Comparison of ENCODE assay signal across 8 mouse cellular contexts in the genomic region with DNA sequence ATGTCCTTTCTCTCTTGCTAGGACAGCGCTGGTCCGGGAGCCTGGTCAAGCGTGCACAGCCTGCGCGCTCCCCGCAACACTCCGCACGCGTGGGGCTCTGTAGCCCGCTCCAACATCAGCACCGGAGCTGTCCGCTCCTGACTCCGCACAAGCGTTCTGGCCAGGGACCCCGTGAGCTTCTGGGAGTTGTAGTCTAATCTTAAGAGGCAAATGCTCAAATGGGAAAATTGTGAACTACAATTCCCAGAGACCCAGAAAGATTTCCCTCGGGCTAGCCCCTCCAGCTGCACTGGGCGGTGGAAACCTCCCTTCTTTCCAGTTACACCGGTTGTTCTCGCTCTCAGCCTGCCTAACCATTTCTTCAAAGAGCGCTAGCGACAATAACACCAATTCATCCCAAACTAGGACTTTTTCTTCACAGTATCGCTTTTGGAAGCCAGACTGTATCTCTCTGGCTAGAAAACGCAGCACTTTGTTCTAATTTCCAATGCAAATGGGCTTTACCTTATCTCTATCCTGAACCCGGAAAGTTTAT. TPM values are rescaled to one million over a fixed set of nuclear protein-coding genes. Genes with fewer than 3 reads are reported as not detected.
DNase-seq lines count a peak whose midpoint lies in the region; ATAC-seq and TF ChIP-seq lines count a peak whose summit lies in the region.

No protein-coding gene starts in this region.

- H3K4me2 ChIP-seq in forebrain, embryonic 14.5 days (ENCODE audit: low read length) = peak overlapping the region; percentile 60
- peak overlapping the region; percentile 55 for H3K4me2 ChIP-seq in liver, embryonic 16.5 days (ENCODE audit: low read depth, low read length)
- peak overlapping the region; percentile 72 for H3K4me2 ChIP-seq in neural tube, embryonic 13.5 days

- 0 out of 2 replicates have a peak, but pooled peaks cover 1% of the 10 kb centered on the region for H3K27me3 ChIP-seq in ES-Bruce4 (ENCODE audit: control insufficient read depth, insufficient read depth, low read length, poor library complexity, severe bottlenecking)
- no peaks in the 10 kb centered on the region for H3K27me3 ChIP-seq in forebrain, embryonic 14.5 days (replicated peaks; ENCODE audit: control insufficient read depth, insufficient read depth, low read length)
- peaks cover 18% of the 10 kb centered on the region for H3K27me3 ChIP-seq in liver, embryonic 16.5 days (ENCODE audit: control insufficient read depth, insufficient read depth, low read depth, low read length)
- H3K27me3 ChIP-seq in neural tube, embryonic 13.5 days = no peaks in the 10 kb centered on the region

- H3K4me3 ChIP-seq in ES-Bruce4 (ENCODE audit: low read depth, low read length) = peak overlapping the region; percentile 69
- peak overlapping the region; percentile 40 for H3K4me3 ChIP-seq in forebrain, embryonic 14.5 days (ENCODE audit: low read depth, low read length)
- H3K4me3 ChIP-seq in liver, embryonic 16.5 days (ENCODE audit: low read depth, low read length) = peak overlapping the region; percentile 38
- peak overlapping the region; percentile 66 for H3K4me3 ChIP-seq in neural tube, embryonic 13.5 days

- TF ChIP-seq CTCF in ES-Bruce4 (IDR thresholded peaks at IDR 0.05; ENCODE audit: low read depth, low read length) = no peak

- no peaks in the 10 kb centered on the region for H3K36me3 ChIP-seq in ES-Bruce4 (ENCODE audit: control insufficient read depth, insufficient read depth, low read length, poor library complexity, severe bottlenecking)
- no peaks in the 10 kb centered on the region for H3K36me3 ChIP-seq in forebrain, embryonic 14.5 days (ENCODE audit: control insufficient read depth, insufficient read depth, low read length)
- no peaks in the 10 kb centered on the region for H3K36me3 ChIP-seq in liver, embryonic 16.5 days (ENCODE audit: control insufficient read depth, insufficient read depth)
- peaks cover 3% of the 10 kb centered on the region; the same call in 1 of the 2 replicates for H3K36me3 ChIP-seq in neural tube, embryonic 13.5 days

- H3K27ac ChIP-seq in ES-Bruce4 (ENCODE audit: insufficient read depth, low read length) = no peak overlapping the region
- H3K27ac ChIP-seq in forebrain, embryonic 14.5 days (ENCODE audit: low read depth, low read length) = peak overlapping the region; percentile 82
- H3K27ac ChIP-seq in liver, embryonic 16.5 days (ENCODE audit: low read length) = no peak overlapping the region
- H3K27ac ChIP-seq in neural tube, embryonic 13.5 days (replicated peaks) = peak overlapping the region; percentile 95

- no peaks in the 10 kb centered on the region for H3K4me1 ChIP-seq in ES-Bruce4 (ENCODE audit: control insufficient read depth, insufficient read depth, low read length)
- peaks cover 5% of the 10 kb centered on the region; the same call in 1 of the 2 replicates for H3K4me1 ChIP-seq in forebrain, embryonic 14.5 days (ENCODE audit: control insufficient read depth, insufficient read depth, low read length)
- H3K4me1 ChIP-seq in liver, embryonic 16.5 days (ENCODE audit: control insufficient read depth, low read depth, low read length) = no peaks in the 10 kb centered on the region; the same call in 1 of the 2 replicates
- peaks cover 5% of the 10 kb centered on the region for H3K4me1 ChIP-seq in neural tube, embryonic 13.5 days (replicated peaks)

- DNase-seq in cerebellum, adult 11 months = peak; percentile 78
- DNase-seq in forebrain, embryonic 14.5 days (ENCODE audit: low spot score) = peak; percentile 98
- DNase-seq in heart, postnatal 36 days = peak; percentile 5 to 8
- DNase-seq in layer of hippocampus, adult 18-20 months (ENCODE audit: low spot score in 2 of 2) = peak; percentile 85 to 91
- DNase-seq in c-Kit-positive CD71-positive TER-119-positive erythroid progenitor cells, embryonic 14.5 days (ENCODE audit: low spot score) = no peak

- intact Hi-C loops in heart, postnatal 36 days (cut with DNase I) = no loop called here

- 1% methylated on average over 24 of the region's 24 CpGs for WGBS in forebrain, embryonic 14.5 days
- under 1% methylated on average over 24 of the region's 24 CpGs for WGBS in liver, embryonic 16.5 days (ENCODE audit: insufficient replicate concordance)
- WGBS in neural tube, embryonic 13.5 days = under 1% methylated on average over 24 of the region's 24 CpGs

- 0 out of 2 replicates have a peak overlapping the region, but pooled peaks have one; percentile 42 for H3K9ac ChIP-seq in ES-Bruce4 (ENCODE audit: low read depth, poor library complexity, severe bottlenecking)
- H3K9ac ChIP-seq in forebrain, embryonic 14.5 days (ENCODE audit: low read length) = peak overlapping the region; percentile 59
- no peak overlapping the region for H3K9ac ChIP-seq in liver, embryonic 16.5 days (ENCODE audit: low read depth, low read length)
- H3K9ac ChIP-seq in neural tube, embryonic 13.5 days = peak overlapping the region; percentile 84

- TF ChIP-seq EP300 in ES-Bruce4 (IDR thresholded peaks at IDR 0.05; ENCODE audit: insufficient read depth, low read depth, low read length) = no peak

- H3K9me3 ChIP-seq in ES-Bruce4 (replicated peaks; ENCODE audit: control insufficient read depth, insufficient read depth, low read length, poor library complexity, severe bottlenecking) = 0 out of 2 replicates have a peak, but pooled peaks cover 3% of the 10 kb centered on the region
- no peaks in the 10 kb centered on the region for H3K9me3 ChIP-seq in forebrain, embryonic 14.5 days (replicated peaks; ENCODE audit: control insufficient read depth, low read length)
- no peaks in the 10 kb centered on the region for H3K9me3 ChIP-seq in liver, embryonic 16.5 days (replicated peaks; ENCODE audit: control insufficient read depth, low read length)
- no peaks in the 10 kb centered on the region for H3K9me3 ChIP-seq in neural tube, embryonic 13.5 days

- TF ChIP-seq POLR2A in ES-Bruce4 (IDR thresholded peaks at IDR 0.05; ENCODE audit: insufficient read depth, low read length) = no peak

- peak; percentile 97 for ATAC-seq in forebrain, embryonic 14.5 days
- ATAC-seq in liver, embryonic 16.5 days (ENCODE audit: low read depth) = peak; percentile 74
- peak; percentile 97 for ATAC-seq in neural tube, embryonic 13.5 days (ENCODE audit: low read depth)

RNA-seq across cellular contexts. Expression of gene Rab3c, which starts 0.7 kb away (rescaled TPM):
- polyA plus RNA-seq in ES-Bruce4 (2011; ENCODE audit: insufficient read depth, insufficient read length, low read depth, missing spikeins) = 0.37 TPM in 1 of 2 replicates, not detected in the other
- 66.0 and 103 TPM in 2 replicates for polyA plus RNA-seq in forebrain, embryonic 14.5 days (2014; fragmentation: Nextera tagmentation; extraction: Ambion mirVana)
- under 1 TPM in 1 of 2 experiments, not detected in 1; 0.08 TPM for total RNA-seq in heart, postnatal 36 days (2021)
- total RNA-seq in layer of hippocampus, adult 18-20 months (2021) = 100 to 1,000 TPM; 174 to 177 TPM
- 0.08 TPM in 1 of 2 replicates, not detected in the other for polyA plus RNA-seq in liver, embryonic 16.5 days (2015; fragmentation: Nextera tagmentation; extraction: Ambion mirVana)
- polyA plus RNA-seq in neural tube, embryonic 13.5 days (2015; fragmentation: Nextera tagmentation; extraction: Ambion mirVana) = 174 and 176 TPM in 2 replicates

Comparison
In these comparisons a context has a peak if more than half of its experiments do, and no peak if none do; other contexts are left out.
1. H3K27ac ChIP-seq: peak in forebrain, embryonic 14.5 days (single experiment) and neural tube, embryonic 13.5 days (single experiment); none in ES-Bruce4 (single experiment) and liver, embryonic 16.5 days (single experiment).
2. RNA of gene Rab3c, which starts 0.7 kb away (polyA plus RNA-seq): 174 to 176 TPM in neural tube, embryonic 13.5 days and 66.0 to 103 TPM in forebrain, embryonic 14.5 days; 0.08 TPM in liver, embryonic 16.5 days and 0.37 TPM in ES-Bruce4; every median in the first group is over 10 times any median in the second.
3. Peak in every context shown above with its lines, with median percentiles within 50 percentile points of each other: H3K4me3 ChIP-seq, ATAC-seq and H3K4me2 ChIP-seq.